Mouse (Mus musculus) heart, postnatal 0 days (tissue): Measurements from ENCODE around the gene Emilin2. TPM values are rescaled to one million over a fixed set of nuclear protein-coding genes. Genes with fewer than 3 reads are reported as not detected.

Experiments
- ATAC-seq: fragments of 200-750 bp; cut with Nextera tagmentation; 2 replicates; pipeline ENCODE4 v1.8.0; 2017; ENCODE audit warnings: low read depth, moderate number of reproducible peaks, moderate library complexity; ENCODE audit not compliant: insufficient read depth
- DNase-seq: peaks from one replicate; pipeline ENCODE4 v3.0.0-alpha.2; 2016; ENCODE audit warnings: low spot score
- H3K27ac ChIP-seq: fragments of 300-500 bp; sonication (generic); 2 replicates; pipeline ENCODE4 v1.5.1; 2014; ENCODE audit warnings: low read depth, mild to moderate bottlenecking
- H3K27me3 ChIP-seq: fragments of 300-500 bp; sonication (generic); 2 replicates; pipeline ENCODE4 v1.6.1; 2014; ENCODE audit warnings: low read length, mixed read lengths; ENCODE audit not compliant: control insufficient read depth, insufficient read depth
- H3K36me3 ChIP-seq: fragments of 300-500 bp; sonication (generic); replicated peaks from 2 replicates; pipeline ENCODE4 v1.6.1; 2014; ENCODE audit warnings: low read length, mixed read lengths; ENCODE audit not compliant: control insufficient read depth, insufficient read depth
- H3K4me1 ChIP-seq: fragments of 300-500 bp; sonication (generic); 2 replicates; pipeline ENCODE4 v1.6.1; 2014; ENCODE audit warnings: antibody characterized with exemption; ENCODE audit not compliant: control insufficient read depth, insufficient read depth
- H3K4me2 ChIP-seq: fragments of 300-500 bp; sonication (generic); 2 replicates; pipeline ENCODE4 v1.6.1; 2014; ENCODE audit warnings: low read depth, mild to moderate bottlenecking, low read length, moderate library complexity
- H3K4me3 ChIP-seq: fragments of 300-500 bp; sonication (generic); 2 replicates; pipeline ENCODE4 v1.5.1; 2014; ENCODE audit warnings: low read depth, low read length
- H3K9ac ChIP-seq: fragments of 300-500 bp; sonication (generic); replicated peaks from 2 replicates; pipeline ENCODE4 v1.6.1; 2014; ENCODE audit warnings: low read depth, low read length, mixed read lengths
- H3K9me3 ChIP-seq: fragments of 300-500 bp; sonication (generic); replicated peaks from 2 replicates; pipeline ENCODE4 v1.6.1; 2016; ENCODE audit warnings: low read length; ENCODE audit not compliant: control insufficient read depth
- CTCF ChIP-seq: IDR thresholded peaks from 2 replicates; pipeline ENCODE4 v1.5.1; 2016; ENCODE audit warnings: antibody characterized with exemption, control low read depth, low read depth
- EP300 ChIP-seq: IDR thresholded peaks from 2 replicates; pipeline ENCODE4 v1.6.1; 2016; ENCODE audit warnings: antibody characterized with exemption, low read depth
- WGBS: fragments of 180-500 bp; shearing (Covaris S2); extraction: QIAGEN DNeasy Blood & Tissue Kit; methylation state at CpG from one replicate; pipeline ENCODE4 v1.1.7; 2014; 5-methylcytosine and 5-hydroxymethylcytosine counted together
- polyA plus RNA-seq: library from polyadenylated mRNA; unstranded; fragments of >200 nt; fragmentation: Nextera tagmentation; extraction: Ambion mirVana; gene quantifications from 2 replicates; pipeline ENCODE4 v1.2.1, GENCODE M21; 2015
- total RNA-seq: library from RNA; depleted of rRNA; stranded (reverse); fragments of >200 nt; gene quantifications from 2 replicates; pipeline ENCODE4 v1.2.3, GENCODE M21; 2014; ENCODE audit warnings: low replicate concordance

Emilin2 gene
- total and polyA plus RNA-seq, 2 experiments from 2014 or later, result 65.3 to 86.4 TPM

GRCm38 (mm10) chr17:71256806-71257536 is 54.8 kb downstream of the Emilin2 start:
- peak; percentile 64 for DNase-seq
- 50% methylated on average over 13 of the region's 13 CpGs for WGBS
- Histone ChIP-seq H3K4me3 (no peak overlapping the region), H3K4me2 (no peak overlapping the region), H3K9ac (no peak overlapping the region), H3K27me3 (no peaks in the 10 kb centered on the region), H3K36me3 (no peaks in the 10 kb centered on the region), H3K9me3 (no peaks in the 10 kb centered on the region), H3K4me1 (peaks cover 37% of the 10 kb centered on the region), H3K27ac (peak overlapping the region; percentile 52)
- peak; percentile 66 for ATAC-seq
- TF ChIP-seq CTCF (no peak), EP300 (peak; percentile 72; the same call in 1 of the 2 replicates)

- ATAC-seq, result no peak
- H3K27ac ChIP-seq, result peak overlapping the region; percentile 52
These were observed 55.6 kb downstream of the Emilin2 start for GRCm38 (mm10) chr17:71256068-71256615.

DNA sequence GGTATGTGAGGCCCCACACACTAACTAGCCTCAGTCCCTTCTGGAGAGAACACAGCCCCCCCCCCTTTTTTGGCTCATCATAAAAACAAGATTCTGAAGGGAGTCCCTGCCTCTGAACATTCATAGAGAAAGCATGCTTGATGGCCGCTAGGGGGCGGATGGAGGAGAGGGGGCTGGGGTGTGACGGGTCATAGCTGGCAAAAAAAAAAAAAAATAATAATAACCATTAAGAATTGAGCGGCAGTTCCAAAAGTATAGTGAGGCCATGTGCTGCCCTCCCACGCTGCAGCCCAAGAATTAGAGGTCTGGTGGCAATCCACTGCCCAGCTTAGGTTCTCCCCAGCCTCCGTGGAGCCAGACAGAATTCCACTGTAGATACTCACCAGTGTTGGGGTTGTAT is 57.0 kb downstream of the Emilin2 start:
- Histone ChIP-seq H3K4me3 (no peak overlapping the region), H3K9ac (no peak overlapping the region), H3K9me3 (no peaks in the 10 kb centered on the region), H3K4me2 (no peak overlapping the region), H3K4me1 (peaks cover 51% of the 10 kb centered on the region), H3K27me3 (no peaks in the 10 kb centered on the region), H3K27ac (peak overlapping the region; percentile 63), H3K36me3 (no peaks in the 10 kb centered on the region)
- no peak for DNase-seq
- TF ChIP-seq EP300, result no peak
- TF ChIP-seq CTCF, result peak; percentile 54
- ATAC-seq, result no peak
- 55% methylated on average over 6 of the region's 6 CpGs for WGBS

More at GRCm38 (mm10) chr17:71256068-71256615, 55.6 kb downstream of the Emilin2 start:
- no peaks in the 10 kb centered on the region for H3K27me3 ChIP-seq
- H3K9ac ChIP-seq, result no peak overlapping the region
- H3K4me3 ChIP-seq, result no peak overlapping the region
- no peaks in the 10 kb centered on the region for H3K9me3 ChIP-seq
- TF ChIP-seq EP300, result no peak
- no peak for TF ChIP-seq CTCF
- DNase-seq, result no peak
- no peaks in the 10 kb centered on the region for H3K36me3 ChIP-seq
- WGBS, result 82% methylated on average over 14 of the region's 14 CpGs
- H3K4me2 ChIP-seq, result no peak overlapping the region
- peaks cover 42% of the 10 kb centered on the region for H3K4me1 ChIP-seq

- Histone ChIP-seq H3K4me2 (no peak overlapping the region), H3K27ac (peak overlapping the region; percentile 63), H3K27me3 (no peaks in the 10 kb centered on the region), H3K4me3 (no peak overlapping the region), H3K36me3 (no peaks in the 10 kb centered on the region), H3K4me1 (peaks cover 57% of the 10 kb centered on the region), H3K9ac (no peak overlapping the region), H3K9me3 (no peaks in the 10 kb centered on the region)
- WGBS, result 44% methylated on average over 5 of the region's 5 CpGs
- TF ChIP-seq CTCF, result no peak
- no peak for TF ChIP-seq EP300
- ATAC-seq, result no peak
- peak; percentile 55 for DNase-seq
These were observed 57.7 kb downstream of the Emilin2 start for GRCm38 (mm10) chr17:71254106-71254505.

DNA sequence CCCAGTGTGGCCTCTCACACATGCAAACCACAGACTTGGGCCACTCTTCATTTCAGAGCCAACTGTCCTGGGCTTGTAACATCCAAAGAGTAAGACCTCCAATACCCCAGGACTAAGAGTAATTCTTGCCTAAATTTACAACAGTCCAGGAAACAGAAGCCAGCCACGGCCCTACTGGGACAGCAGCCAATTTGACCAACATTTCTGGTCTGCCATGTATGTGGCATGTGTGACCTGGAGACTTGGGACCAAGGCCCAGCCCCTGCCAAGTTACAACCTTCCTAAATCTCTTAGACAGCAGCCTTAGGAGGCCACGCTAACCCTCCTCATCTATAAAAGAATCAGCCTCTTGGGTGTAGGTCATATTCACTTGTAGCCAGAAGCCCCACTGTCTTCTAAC is 58.4 kb downstream of the Emilin2 start:
- DNase-seq, result no peak
- Histone ChIP-seq H3K4me1 (peaks cover 61% of the 10 kb centered on the region), H3K9me3 (no peaks in the 10 kb centered on the region), H3K4me2 (no peak overlapping the region), H3K36me3 (no peaks in the 10 kb centered on the region), H3K27ac (peak overlapping the region; percentile 63), H3K4me3 (no peak overlapping the region), H3K9ac (no peak overlapping the region), H3K27me3 (no peaks in the 10 kb centered on the region)
- 58% methylated on average over 2 of the region's 2 CpGs for WGBS
- no peak for ATAC-seq
- TF ChIP-seq CTCF (no peak), EP300 (no peak)

GRCm38 (mm10) chr17:71252101-71252500 is 59.7 kb downstream of the Emilin2 start:
- peaks cover 5% of the 10 kb centered on the region; the same call in 1 of the 2 replicates for H3K36me3 ChIP-seq
- no peak overlapping the region for H3K9ac ChIP-seq
- no peak overlapping the region for H3K4me3 ChIP-seq
- TF ChIP-seq CTCF (no peak), EP300 (no peak)
- H3K27me3 ChIP-seq, result no peaks in the 10 kb centered on the region
- no peak for ATAC-seq
- H3K27ac ChIP-seq, result peak overlapping the region; percentile 92
- 77% methylated on average over 9 of the region's 9 CpGs for WGBS
- no peak overlapping the region for H3K4me2 ChIP-seq
- H3K4me1 ChIP-seq, result peaks cover 60% of the 10 kb centered on the region
- H3K9me3 ChIP-seq, result no peaks in the 10 kb centered on the region
- no peak for DNase-seq
